Mouse (Mus musculus): ENCODE measurements around the gene D6Wsu163e.

GRCm38 (mm10) chr6:126932896-126933295 is 6.9 kb upstream of the D6Wsu163e start:
- no peak for TF ChIP-seq CTCF (IDR thresholded peaks at IDR 0.05; ENCODE audit: control insufficient read depth, insufficient read depth, insufficient read length)
- no peak for TF ChIP-seq MAX (IDR thresholded peaks at IDR 0.05)
- TF ChIP-seq CEBPB (IDR thresholded peaks at IDR 0.05; ENCODE audit: low read depth): no peak
- no peak for TF ChIP-seq MYOG (IDR thresholded peaks at IDR 0.05; ENCODE audit: control insufficient read depth, extremely low read depth, insufficient read length)

All from C2C12 (cell line).